Mouse (Mus musculus) thymus, adult 2 months (tissue): ENCODE measurements around the gene Prpf6.

Experiments
- CTCF ChIP-seq: fragments of 200-500 bp; IDR thresholded peaks from 2 replicates; pipeline ENCODE4 v1.5.1; 2012; ENCODE audit warnings: mild to moderate bottlenecking, control low read depth, low read length, moderate library complexity, borderline replicate concordance; ENCODE audit not compliant: control insufficient read depth, poor library complexity, insufficient read depth; ENCODE audit errors: extremely low read depth
- POLR2A ChIP-seq: fragments of 200-500 bp; IDR thresholded peaks from 2 replicates; pipeline ENCODE4 v1.6.1; 2012; ENCODE audit warnings: mild to moderate bottlenecking, low read length, control low read depth, moderate library complexity; ENCODE audit not compliant: control insufficient read depth, poor library complexity, insufficient read depth; ENCODE audit errors: extremely low read depth

GRCm38 (mm10) chr2:181691571-181691970 is 99.9 kb downstream of the Prpf6 start:
- TF ChIP-seq CTCF: no peak
- TF ChIP-seq POLR2A: no peak
